Mouse (Mus musculus) frontal cortex, postnatal 25 days (tissue): Measurements from ENCODE around the gene Fbxo36.

ENCODE experiments used
- DNase-seq, 2 experiments: peaks; one replicate each; pipeline ENCODE4 v3.0.0; 2022; ENCODE audit warnings: low spot score in 2 of 2

Fbxo36 gene

GRCm38 (mm10) chr1:84947390-84947789 is 107.7 kb downstream of the Fbxo36 start:
- DNase-seq, result no peak
